Mouse (Mus musculus): Measurements from ENCODE around the gene Stoml1. TPM values are rescaled to one million over a fixed set of nuclear protein-coding genes. Genes with fewer than 3 reads are reported as not detected.

The Stoml1 gene
- polyA plus RNA-seq, 1 experiment: 13.4 TPM

DNA sequence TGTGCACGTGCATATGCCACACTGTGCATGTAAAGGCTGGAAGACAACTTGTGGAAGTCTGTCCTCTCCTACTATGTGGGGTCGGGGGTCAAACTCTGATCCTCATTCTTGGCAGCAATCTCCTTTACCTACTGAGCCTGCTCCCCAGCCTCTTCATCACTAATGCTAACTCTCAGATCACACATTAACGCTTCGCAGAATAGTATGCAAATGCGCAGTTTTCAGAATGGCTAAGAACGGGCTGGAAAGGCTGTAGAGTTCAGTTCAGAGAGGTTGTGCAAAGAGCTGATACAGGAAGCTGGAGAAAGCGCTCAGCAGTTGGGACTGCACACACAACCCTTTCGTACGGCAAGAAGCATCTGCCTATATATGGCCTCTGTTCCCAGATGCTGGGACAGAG is 19.9 kb downstream of the Stoml1 start:
- TF ChIP-seq MAX (IDR thresholded peaks at IDR 0.05) (no peak), MYOG (IDR thresholded peaks at IDR 0.05; ENCODE audit: control insufficient read depth, extremely low read depth, insufficient read length) (no peak), CEBPB (IDR thresholded peaks at IDR 0.05; ENCODE audit: low read depth) (no peak), MYOD1 (IDR thresholded peaks at IDR 0.05; ENCODE audit: control insufficient read depth, insufficient read length, low read depth) (no peak), FOSL1 (IDR thresholded peaks at IDR 0.05; ENCODE audit: insufficient read depth, low read length, poor library complexity, severe bottlenecking) (no peak), USF1 (IDR thresholded peaks at IDR 0.05; ENCODE audit: low read depth) (no peak), CTCF (IDR thresholded peaks at IDR 0.05; ENCODE audit: control insufficient read depth, insufficient read depth, insufficient read length) (no peak)
- Histone ChIP-seq H3K36me3 (ENCODE audit: control insufficient read depth, insufficient read depth) (no peaks in the 10 kb centered on the region), H3K79me2 (ENCODE audit: control insufficient read depth, insufficient read depth) (no peaks in the 10 kb centered on the region), H3K4me3 (ENCODE audit: insufficient read depth, poor library complexity, severe bottlenecking) (no peak overlapping the region), H3ac (ENCODE audit: control insufficient read depth, insufficient read length, low read depth) (no peak overlapping the region), H3K79me3 (ENCODE audit: low read depth) (no peaks in the 10 kb centered on the region), H3K27me3 (ENCODE audit: control insufficient read depth, insufficient read depth, insufficient read length) (no peaks in the 10 kb centered on the region)

DNA sequence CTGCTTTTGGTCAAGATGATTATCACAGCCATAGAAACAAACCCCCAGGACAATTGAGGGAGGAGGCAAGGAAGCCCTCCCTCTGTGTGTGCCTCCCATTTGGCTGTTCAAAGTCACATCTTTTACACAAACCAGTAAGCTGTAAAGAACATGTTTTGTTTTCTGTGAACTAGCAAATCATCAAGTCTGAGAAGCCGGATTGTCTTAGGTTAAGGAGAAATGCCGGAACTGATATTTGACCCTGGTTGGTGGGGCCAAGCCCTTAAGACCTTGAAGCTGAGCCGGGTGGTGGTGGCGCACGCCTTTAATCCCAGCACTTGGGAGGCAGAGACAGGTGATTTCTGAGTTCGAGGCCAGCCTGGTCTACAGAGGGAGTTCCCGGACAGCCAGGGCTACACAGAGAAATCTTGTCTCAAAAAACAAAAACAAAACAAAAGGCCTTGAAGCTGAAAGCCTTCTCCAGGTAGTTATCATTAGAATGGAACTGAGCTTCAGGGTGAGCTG is 21.2 kb downstream of the Stoml1 start:
- H3K4me3 ChIP-seq (ENCODE audit: insufficient read depth, poor library complexity, severe bottlenecking): no peak overlapping the region
- no peaks in the 10 kb centered on the region for H3K79me3 ChIP-seq (ENCODE audit: low read depth)
- no peaks in the 10 kb centered on the region for H3K36me3 ChIP-seq (ENCODE audit: control insufficient read depth, insufficient read depth)
- H3K79me2 ChIP-seq (ENCODE audit: control insufficient read depth, insufficient read depth): no peaks in the 10 kb centered on the region
- TF ChIP-seq CTCF (IDR thresholded peaks at IDR 0.05; ENCODE audit: control insufficient read depth, insufficient read depth, insufficient read length) (no peak), MYOG (IDR thresholded peaks at IDR 0.05; ENCODE audit: control insufficient read depth, extremely low read depth, insufficient read length) (no peak), USF1 (IDR thresholded peaks at IDR 0.05; ENCODE audit: low read depth) (no peak), MAX (IDR thresholded peaks at IDR 0.05) (no peak), FOSL1 (IDR thresholded peaks at IDR 0.05; ENCODE audit: insufficient read depth, low read length, poor library complexity, severe bottlenecking) (no peak), MYOD1 (IDR thresholded peaks at IDR 0.05; ENCODE audit: control insufficient read depth, insufficient read length, low read depth) (no peak), CEBPB (IDR thresholded peaks at IDR 0.05; ENCODE audit: low read depth) (no peak)
- H3K27me3 ChIP-seq (ENCODE audit: control insufficient read depth, insufficient read depth, insufficient read length): no peaks in the 10 kb centered on the region
- no peak overlapping the region for H3ac ChIP-seq (ENCODE audit: control insufficient read depth, insufficient read length, low read depth)

DNA sequence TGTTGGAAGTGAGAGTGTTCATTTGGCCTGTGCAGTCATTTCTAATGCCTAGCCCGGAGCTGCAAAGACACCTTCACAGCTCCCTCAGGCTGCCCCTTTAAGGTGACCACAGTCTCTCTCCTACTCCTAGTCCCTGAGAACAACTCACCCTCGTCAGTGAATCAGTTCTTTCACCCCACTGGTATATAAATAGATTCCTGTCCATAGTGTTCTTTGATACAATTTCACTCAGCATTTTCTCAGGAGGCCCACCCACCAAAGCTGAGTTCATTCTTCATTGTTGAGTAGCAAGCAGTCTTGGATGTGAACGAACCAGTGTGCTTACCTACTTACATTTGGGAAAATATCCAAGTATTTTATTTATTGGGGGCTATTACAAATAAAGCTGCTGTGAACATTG is 21.7 kb downstream of the Stoml1 start:
- Histone ChIP-seq H3K79me2 (ENCODE audit: control insufficient read depth, insufficient read depth) (no peaks in the 10 kb centered on the region), H3K4me3 (ENCODE audit: insufficient read depth, poor library complexity, severe bottlenecking) (no peak overlapping the region), H3ac (ENCODE audit: control insufficient read depth, insufficient read length, low read depth) (no peak overlapping the region)

GRCm38 (mm10) chr9:58275115-58275774 is 22.3 kb downstream of the Stoml1 start:
- H3K4me3 ChIP-seq (ENCODE audit: insufficient read depth, poor library complexity, severe bottlenecking): no peak overlapping the region
- no peaks in the 10 kb centered on the region for H3K79me2 ChIP-seq (ENCODE audit: control insufficient read depth, insufficient read depth)
- no peaks in the 10 kb centered on the region for H3K79me3 ChIP-seq (ENCODE audit: low read depth)
- H3ac ChIP-seq (ENCODE audit: control insufficient read depth, insufficient read length, low read depth): peak overlapping the region; percentile 4
- TF ChIP-seq CTCF (IDR thresholded peaks at IDR 0.05; ENCODE audit: control insufficient read depth, insufficient read depth, insufficient read length): no peak
- TF ChIP-seq MYOG (IDR thresholded peaks at IDR 0.05; ENCODE audit: control insufficient read depth, extremely low read depth, insufficient read length): no peak
- peak; percentile 10 for TF ChIP-seq USF1 (IDR thresholded peaks at IDR 0.05; ENCODE audit: low read depth)
- no peak for TF ChIP-seq FOSL1 (IDR thresholded peaks at IDR 0.05; ENCODE audit: insufficient read depth, low read length, poor library complexity, severe bottlenecking)
- peak; percentile 84 for TF ChIP-seq CEBPB (IDR thresholded peaks at IDR 0.05; ENCODE audit: low read depth)
- peak; percentile 70 for TF ChIP-seq MAX (IDR thresholded peaks at IDR 0.05)
- TF ChIP-seq MYOD1 (IDR thresholded peaks at IDR 0.05; ENCODE audit: control insufficient read depth, insufficient read length, low read depth): peak; percentile 98
- no peaks in the 10 kb centered on the region for H3K36me3 ChIP-seq (ENCODE audit: control insufficient read depth, insufficient read depth)
- no peaks in the 10 kb centered on the region for H3K27me3 ChIP-seq (ENCODE audit: control insufficient read depth, insufficient read depth, insufficient read length)

More for the DNA sequence above, 21.7 kb downstream of the Stoml1 start:
- Histone ChIP-seq H3K27me3 (ENCODE audit: control insufficient read depth, insufficient read depth, insufficient read length) (no peaks in the 10 kb centered on the region), H3K79me3 (ENCODE audit: low read depth) (no peaks in the 10 kb centered on the region), H3K36me3 (ENCODE audit: control insufficient read depth, insufficient read depth) (no peaks in the 10 kb centered on the region)
- TF ChIP-seq CEBPB (IDR thresholded peaks at IDR 0.05; ENCODE audit: low read depth) (no peak), MYOD1 (IDR thresholded peaks at IDR 0.05; ENCODE audit: control insufficient read depth, insufficient read length, low read depth) (no peak), USF1 (IDR thresholded peaks at IDR 0.05; ENCODE audit: low read depth) (no peak), CTCF (IDR thresholded peaks at IDR 0.05; ENCODE audit: control insufficient read depth, insufficient read depth, insufficient read length) (no peak), MAX (IDR thresholded peaks at IDR 0.05) (no peak), FOSL1 (IDR thresholded peaks at IDR 0.05; ENCODE audit: insufficient read depth, low read length, poor library complexity, severe bottlenecking) (no peak), MYOG (IDR thresholded peaks at IDR 0.05; ENCODE audit: control insufficient read depth, extremely low read depth, insufficient read length) (no peak)

DNA sequence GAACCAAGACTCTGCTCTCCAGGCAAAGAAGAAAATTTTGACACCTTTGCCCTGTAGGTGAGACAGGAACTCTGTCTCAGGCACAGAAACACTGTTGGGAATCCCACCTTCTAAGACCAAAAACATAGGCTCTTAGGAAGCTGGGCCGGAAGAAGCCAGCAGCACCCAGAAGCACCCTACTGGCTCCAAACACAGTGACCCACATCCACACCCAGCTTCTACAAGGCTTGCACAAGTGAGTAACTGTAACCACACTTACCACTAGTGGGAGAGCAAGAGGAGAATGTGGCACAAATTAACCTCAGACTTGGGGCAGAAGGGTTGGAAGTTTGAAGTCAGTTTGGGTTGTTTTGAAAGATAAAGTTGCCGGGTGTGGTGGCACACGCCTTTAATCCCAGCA is 22.8 kb downstream of the Stoml1 start:
- no peaks in the 10 kb centered on the region for H3K79me2 ChIP-seq (ENCODE audit: control insufficient read depth, insufficient read depth)
- no peaks in the 10 kb centered on the region for H3K27me3 ChIP-seq (ENCODE audit: control insufficient read depth, insufficient read depth, insufficient read length)
- H3K4me3 ChIP-seq (ENCODE audit: insufficient read depth, poor library complexity, severe bottlenecking): no peak overlapping the region
- peak; percentile 69 for TF ChIP-seq CEBPB (IDR thresholded peaks at IDR 0.05; ENCODE audit: low read depth)
- no peak for TF ChIP-seq MYOG (IDR thresholded peaks at IDR 0.05; ENCODE audit: control insufficient read depth, extremely low read depth, insufficient read length)
- no peak for TF ChIP-seq MYOD1 (IDR thresholded peaks at IDR 0.05; ENCODE audit: control insufficient read depth, insufficient read length, low read depth)
- TF ChIP-seq USF1 (IDR thresholded peaks at IDR 0.05; ENCODE audit: low read depth): no peak
- no peak for TF ChIP-seq CTCF (IDR thresholded peaks at IDR 0.05; ENCODE audit: control insufficient read depth, insufficient read depth, insufficient read length)
- TF ChIP-seq MAX (IDR thresholded peaks at IDR 0.05): peak; percentile 16
- no peak for TF ChIP-seq FOSL1 (IDR thresholded peaks at IDR 0.05; ENCODE audit: insufficient read depth, low read length, poor library complexity, severe bottlenecking)
- no peaks in the 10 kb centered on the region for H3K79me3 ChIP-seq (ENCODE audit: low read depth)
- H3ac ChIP-seq (ENCODE audit: control insufficient read depth, insufficient read length, low read depth): peak overlapping the region; percentile 4
- no peaks in the 10 kb centered on the region for H3K36me3 ChIP-seq (ENCODE audit: control insufficient read depth, insufficient read depth)

Data from C2C12 (cell line).